Mouse (Mus musculus): ENCODE data around the gene Smim23.
A peak's percentile ranks its signal among the peaks of the same experiment; 100 is the strongest.

The Smim23 gene

DNA sequence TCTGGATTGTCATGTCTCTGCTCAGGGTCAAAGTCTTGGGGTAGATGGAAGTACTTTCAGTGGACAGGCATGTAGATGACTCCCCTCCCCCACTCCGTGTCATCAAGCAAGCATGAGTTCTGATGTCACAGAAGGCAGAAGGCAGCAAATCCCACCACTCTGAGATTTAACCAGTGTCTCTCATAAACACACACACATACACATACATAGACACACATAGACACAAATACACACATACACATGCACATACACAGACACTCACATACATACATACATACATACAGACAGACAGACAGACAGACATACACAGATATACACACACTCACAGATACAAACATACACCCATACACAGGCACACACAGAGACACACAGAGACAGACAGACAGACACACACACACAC, at the start of gene Smim23:
Gene Smim23, minus strand, starts transcription at position 101 of the 400 bp plus-strand sequence.
- ATAC-seq (ENCODE audit: insufficient number of reproducible peaks, low FRiP score, low TSS enrichment), result no peak

DNA sequence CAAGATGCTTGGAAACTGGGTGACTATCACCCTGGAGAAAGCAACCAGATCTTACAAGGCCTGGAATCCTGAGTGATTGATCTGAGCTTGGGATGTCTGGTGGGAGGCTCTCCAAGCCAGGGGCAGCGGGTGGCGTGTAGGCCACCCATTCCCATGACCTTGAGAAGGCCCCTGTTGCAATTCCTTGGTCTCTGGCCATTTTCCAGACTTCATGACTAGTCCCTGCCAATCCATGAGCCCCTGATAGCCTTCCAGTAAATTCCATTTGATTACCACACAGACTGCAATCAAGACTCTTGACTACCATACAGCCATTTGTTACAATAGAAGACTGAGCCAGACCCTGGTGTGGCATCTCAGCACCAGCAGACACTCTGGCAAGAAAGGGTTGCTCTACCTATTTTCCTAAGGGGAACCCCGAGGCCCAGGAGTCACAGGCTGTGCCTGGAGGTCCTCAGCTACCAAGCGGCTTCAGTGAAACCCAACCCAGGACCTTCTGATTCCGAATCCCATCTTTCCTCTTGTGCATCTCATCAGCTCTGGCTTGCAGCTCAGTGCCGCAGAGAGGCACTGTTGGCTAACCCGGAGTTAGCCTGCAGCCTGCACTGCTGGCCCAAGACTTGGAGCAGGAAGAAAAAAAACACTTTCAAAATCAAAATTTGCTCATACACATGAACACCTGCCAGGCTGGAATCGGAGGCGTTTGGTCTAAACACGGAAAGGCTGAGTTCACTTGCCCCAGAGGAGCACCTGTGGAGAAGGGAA, 44.4 kb upstream of the Smim23 start:
- no peak for ATAC-seq (ENCODE audit: insufficient number of reproducible peaks, low FRiP score, low TSS enrichment)

GRCm38 (mm10) chr11:32864615-32865014, 40.2 kb upstream of the Smim23 start:
- peak; percentile 81 for ATAC-seq (ENCODE audit: insufficient number of reproducible peaks, low FRiP score, low TSS enrichment)

GRCm38 (mm10) chr11:32857418-32857879, 33.0 kb upstream of the Smim23 start:
- 0 out of 2 replicates have a peak, but pooled peaks have one; percentile 31 for ATAC-seq (ENCODE audit: insufficient number of reproducible peaks, low FRiP score, low TSS enrichment)

DNA sequence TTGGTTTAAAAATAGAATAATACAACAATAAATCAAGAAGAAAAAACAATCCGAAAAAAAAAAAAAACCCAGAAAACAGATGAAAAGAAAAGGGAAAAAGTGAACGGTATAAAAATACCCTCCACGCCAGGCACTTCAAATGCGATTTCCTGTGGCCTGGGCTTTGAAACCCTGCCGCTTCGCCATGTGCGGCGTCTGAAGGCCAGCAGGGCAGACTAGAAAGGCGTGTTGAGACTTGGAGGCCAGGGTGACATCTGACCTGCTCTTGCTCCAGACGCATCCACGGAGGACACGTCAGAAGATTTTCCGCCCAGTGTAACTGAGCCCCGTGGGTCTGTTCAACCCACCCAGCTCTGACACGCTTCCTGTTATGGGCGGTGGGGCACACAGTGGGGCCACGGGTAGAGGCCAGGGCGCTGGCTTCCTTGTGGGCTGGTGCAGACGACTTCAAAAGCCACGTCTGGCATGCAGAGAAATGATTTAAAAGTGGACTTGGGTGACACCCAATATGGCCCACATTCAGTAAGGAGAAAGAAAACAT, 22.3 kb upstream of the Smim23 start:
- ATAC-seq (ENCODE audit: insufficient number of reproducible peaks, low FRiP score, low TSS enrichment), result no peak

- ATAC-seq (ENCODE audit: insufficient number of reproducible peaks, low FRiP score, low TSS enrichment), result no peak
Measured at GRCm38 (mm10) chr11:32841169-32841568, 16.8 kb upstream of the Smim23 start.

DNA sequence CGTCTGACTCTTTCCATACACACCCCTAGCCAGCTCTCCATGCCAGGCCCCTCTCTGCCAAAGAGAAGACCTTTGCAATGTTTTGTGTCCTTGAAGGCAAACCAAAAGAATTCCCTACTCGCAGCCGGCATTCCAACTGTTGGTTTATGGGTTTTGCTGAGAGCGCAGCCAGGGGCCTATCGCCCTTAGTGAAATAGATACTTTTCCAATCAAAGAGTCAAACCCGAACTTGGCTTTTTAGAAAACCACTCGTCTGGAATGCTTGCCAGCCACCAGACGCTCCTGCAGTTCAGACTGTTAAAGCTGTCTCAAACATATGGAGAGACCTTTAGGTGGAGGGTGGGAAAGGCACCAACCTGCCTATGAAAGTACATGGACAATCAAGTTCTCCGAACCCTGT, 15.9 kb upstream of the Smim23 start:
- ATAC-seq (ENCODE audit: insufficient number of reproducible peaks, low FRiP score, low TSS enrichment), result no peak

- no peak for ATAC-seq (ENCODE audit: insufficient number of reproducible peaks, low FRiP score, low TSS enrichment)
Measured at GRCm38 (mm10) chr11:32835022-32835421, 10.6 kb upstream of the Smim23 start.

DNA sequence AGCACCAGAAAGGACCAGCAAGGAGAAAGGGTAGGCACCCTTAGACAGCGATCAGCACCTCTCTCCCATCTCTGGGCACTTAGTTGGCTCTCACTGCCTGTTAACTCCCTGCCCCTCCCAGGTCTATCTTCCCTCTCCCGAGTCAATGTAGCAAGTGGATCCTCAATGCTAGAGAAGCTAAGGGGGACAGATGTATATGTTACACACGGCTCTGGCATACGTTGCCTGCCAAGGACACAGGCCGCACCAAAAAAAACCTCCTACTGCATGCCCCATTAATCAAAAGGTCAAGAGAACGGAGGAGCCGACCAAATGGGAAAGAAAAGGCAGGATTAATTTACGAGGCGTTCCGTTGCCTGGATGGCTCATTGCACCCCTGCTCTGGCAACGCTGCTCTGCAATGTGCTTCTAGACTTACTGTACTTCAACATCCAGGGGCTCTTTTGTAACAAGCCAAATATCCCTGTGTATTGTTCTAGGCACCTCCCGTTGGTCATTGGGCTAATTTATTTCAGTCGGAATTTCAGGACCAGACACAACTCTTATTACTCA, 10.0 kb upstream of the Smim23 start:
- ATAC-seq (ENCODE audit: insufficient number of reproducible peaks, low FRiP score, low TSS enrichment), result no peak

DNA sequence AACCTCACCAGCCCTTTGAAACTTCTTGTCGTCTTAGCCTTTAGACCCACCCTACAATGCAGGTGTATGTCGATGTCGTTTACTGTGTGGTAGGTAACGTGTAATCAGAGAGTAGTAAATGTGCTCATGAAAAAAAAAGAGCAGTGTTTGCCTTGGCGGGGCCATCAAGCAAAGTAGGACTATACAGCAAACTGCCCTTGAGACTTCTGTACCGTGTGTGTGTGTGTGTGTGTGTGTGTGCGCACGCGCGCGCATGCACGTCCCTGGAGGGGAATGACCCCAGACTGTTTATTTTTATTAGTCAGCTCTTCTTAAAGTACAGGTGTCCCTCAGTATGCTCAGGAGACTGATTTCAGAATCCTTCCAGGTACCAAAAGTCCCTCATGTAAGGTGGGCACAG, 6.8 kb downstream of the Smim23 start:
- ATAC-seq (ENCODE audit: insufficient number of reproducible peaks, low FRiP score, low TSS enrichment), result no peak

- ATAC-seq (ENCODE audit: insufficient number of reproducible peaks, low FRiP score, low TSS enrichment), result no peak
Measured at GRCm38 (mm10) chr11:32814286-32814685, 10.1 kb downstream of the Smim23 start.

DNA sequence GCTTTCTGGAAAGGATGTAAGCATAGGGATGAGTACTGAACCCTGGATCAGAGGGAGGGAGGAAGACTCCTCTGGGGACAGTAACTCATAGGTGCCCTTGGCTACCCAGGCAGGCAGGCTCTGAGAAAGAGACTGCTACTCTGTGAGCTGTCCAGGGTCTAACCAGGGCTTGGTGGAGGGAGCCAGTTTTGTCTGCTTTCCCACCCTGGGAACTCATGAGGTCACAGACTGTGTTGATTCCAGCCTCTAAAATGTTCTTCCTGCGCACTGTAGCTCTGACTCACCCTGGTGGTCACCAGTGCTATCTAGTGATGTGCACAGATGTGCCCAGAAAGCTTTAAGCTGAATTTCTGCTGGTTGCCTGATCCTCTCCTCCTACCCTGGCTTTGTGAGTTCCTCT, 15.3 kb downstream of the Smim23 start:
- ATAC-seq (ENCODE audit: insufficient number of reproducible peaks, low FRiP score, low TSS enrichment), result no peak

DNA sequence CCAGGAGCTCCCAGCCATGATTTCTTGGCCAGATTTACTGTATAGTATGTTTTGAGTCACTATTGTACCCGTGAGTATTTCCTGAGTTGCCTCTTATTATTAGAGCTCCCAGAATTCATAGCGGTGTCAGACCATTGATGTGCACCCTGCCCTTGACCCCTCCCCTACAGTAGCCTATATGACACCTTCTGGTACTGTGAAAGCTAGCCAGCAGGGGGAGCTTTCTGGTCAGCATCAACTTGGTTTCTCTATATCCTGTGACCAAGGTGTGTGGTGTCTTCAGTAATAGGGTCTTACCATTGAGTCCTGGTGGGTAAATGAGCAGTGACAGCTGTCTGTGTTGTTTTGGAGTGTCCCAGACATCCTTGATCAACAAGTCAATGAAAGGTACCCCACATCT, 18.4 kb downstream of the Smim23 start:
- ATAC-seq (ENCODE audit: insufficient number of reproducible peaks, low FRiP score, low TSS enrichment), result no peak

DNA sequence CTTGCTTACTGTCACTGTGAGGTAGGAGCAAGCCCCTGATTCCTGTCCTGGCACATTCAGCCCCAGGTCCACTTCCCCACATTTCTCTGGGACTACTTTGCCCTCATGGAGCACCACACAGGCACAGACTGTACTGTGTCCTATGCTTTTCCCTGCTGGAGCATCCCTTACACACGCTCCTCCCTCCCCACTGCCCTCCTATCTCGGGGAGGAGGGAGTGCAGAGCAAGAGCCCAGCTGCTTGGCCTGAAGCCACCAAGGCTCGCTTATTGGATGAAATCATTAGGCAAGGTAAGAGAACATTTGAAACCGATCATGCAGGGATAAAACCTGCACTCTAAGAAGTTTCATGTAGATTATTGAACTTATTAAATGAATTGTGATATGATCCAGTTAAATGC, 20.7 kb downstream of the Smim23 start:
- ATAC-seq (ENCODE audit: insufficient number of reproducible peaks, low FRiP score, low TSS enrichment), result no peak

DNA sequence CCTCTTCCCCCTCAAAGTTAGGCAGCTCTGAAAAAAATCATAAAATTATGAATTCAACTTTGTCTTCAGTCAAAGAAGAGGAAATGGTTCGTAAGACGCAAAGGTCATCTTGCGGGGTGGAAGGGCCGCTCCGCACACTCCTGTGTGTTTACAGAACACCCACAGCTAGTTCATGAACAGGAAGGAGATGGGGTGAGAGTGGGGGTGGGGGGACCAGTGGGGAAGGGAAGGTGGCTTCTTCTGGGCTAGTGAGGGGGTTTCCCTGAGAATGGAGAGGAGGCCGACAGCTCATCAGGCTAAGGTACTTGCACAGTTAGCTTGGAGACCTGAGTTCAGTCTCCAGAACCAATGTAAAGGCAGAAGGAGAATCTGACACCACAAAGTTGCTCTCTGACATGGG, 22.7 kb downstream of the Smim23 start:
- no peak for ATAC-seq (ENCODE audit: insufficient number of reproducible peaks, low FRiP score, low TSS enrichment)

DNA sequence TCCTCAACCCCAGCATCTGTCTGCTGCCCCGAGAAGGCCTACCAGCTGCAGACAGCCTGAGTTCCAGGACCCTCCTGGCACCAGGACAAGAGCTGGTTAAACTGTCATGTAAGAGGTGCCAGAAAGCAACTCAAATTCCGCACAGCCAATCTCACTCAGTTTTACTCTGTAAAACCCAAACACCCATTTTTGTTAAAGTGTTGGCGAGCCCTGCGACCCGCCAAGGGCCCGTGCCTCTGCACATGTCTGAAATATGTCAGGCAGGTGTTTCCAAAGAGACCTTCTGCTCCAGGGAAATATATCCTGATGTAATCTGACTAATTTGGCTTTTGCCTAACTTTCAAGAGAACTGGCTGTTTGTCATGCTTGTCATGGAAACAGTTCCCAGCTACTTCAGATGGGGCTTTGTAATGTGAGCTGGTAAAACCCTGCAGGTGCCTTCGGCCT, 23.5 kb downstream of the Smim23 start:
- no peak for ATAC-seq (ENCODE audit: insufficient number of reproducible peaks, low FRiP score, low TSS enrichment)

DNA sequence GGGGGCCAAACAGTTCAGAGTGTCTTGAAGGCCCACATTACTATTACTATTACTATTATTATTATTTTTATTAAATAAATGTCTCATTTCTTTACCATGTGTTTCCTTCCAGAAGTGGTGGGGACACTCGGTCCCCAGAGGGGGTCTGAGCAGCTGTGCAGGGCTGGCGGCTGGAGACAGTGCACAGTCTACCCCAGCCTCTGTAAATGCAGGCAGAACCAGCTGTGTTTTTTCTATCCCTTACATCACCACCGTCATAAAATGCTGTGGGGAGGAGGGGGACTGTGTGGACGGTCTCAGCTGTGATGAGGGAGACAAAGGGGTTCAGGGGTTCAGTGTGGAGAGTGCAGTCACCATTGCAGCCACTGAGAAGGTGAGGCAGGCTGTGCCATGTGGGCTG, 26.0 kb downstream of the Smim23 start:
- no peak for ATAC-seq (ENCODE audit: insufficient number of reproducible peaks, low FRiP score, low TSS enrichment)

DNA sequence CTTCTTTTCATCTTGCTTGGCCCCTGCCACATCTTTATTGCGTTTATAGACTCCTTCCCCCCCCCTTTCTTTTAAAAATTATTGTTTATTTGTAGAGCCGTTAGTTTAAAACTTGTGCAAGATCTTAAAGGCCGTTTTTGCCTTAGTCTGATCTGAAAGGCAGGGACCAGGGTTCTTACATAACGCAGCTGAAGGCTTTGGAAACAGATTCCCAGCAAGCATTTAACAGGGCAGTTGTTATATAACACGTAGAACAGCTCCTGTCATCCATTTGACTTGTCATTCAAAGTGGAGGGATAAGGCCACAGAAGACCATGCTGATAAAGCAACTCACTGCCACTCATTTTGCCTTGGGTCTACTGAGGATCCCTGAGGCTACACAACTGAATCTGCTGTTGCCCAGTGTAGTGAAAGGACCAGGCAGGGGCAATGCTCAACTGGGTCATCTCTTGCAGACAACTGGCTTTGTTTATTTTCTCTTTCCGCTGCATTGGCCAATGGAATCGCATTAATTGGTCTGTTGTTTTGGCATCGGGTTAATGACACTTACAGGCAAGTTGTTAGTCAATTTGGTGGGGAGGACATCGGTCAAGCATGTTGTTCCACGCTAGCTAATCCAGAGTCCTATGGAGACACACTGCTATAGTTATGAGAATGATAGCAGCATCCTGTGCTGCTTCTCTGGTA, 29.5 kb downstream of the Smim23 start:
- ATAC-seq (ENCODE audit: insufficient number of reproducible peaks, low FRiP score, low TSS enrichment), result no peak

- ATAC-seq (ENCODE audit: insufficient number of reproducible peaks, low FRiP score, low TSS enrichment), result no peak
Measured at GRCm38 (mm10) chr11:32786201-32786600, 38.2 kb downstream of the Smim23 start.

GRCm38 (mm10) chr11:32785591-32786147, 38.7 kb downstream of the Smim23 start:
- no peak for ATAC-seq (ENCODE audit: insufficient number of reproducible peaks, low FRiP score, low TSS enrichment)

GRCm38 (mm10) chr11:32782724-32783123, 41.7 kb downstream of the Smim23 start:
- no peak for ATAC-seq (ENCODE audit: insufficient number of reproducible peaks, low FRiP score, low TSS enrichment)

All from cerebellum, adult (tissue).